Mouse (Mus musculus) adrenal gland, adult 2 months (tissue): ENCODE data around the gene Eif4e3. TPM values are rescaled to one million over a fixed set of nuclear protein-coding genes. Genes with fewer than 3 reads are reported as not detected.

Experiments used
- DNase-seq: peaks from one replicate; pipeline ENCODE4 v3.0.0; 2021
- polyA plus RNA-seq: library from polyadenylated mRNA; depleted of rRNA; stranded (reverse); fragments of >200 nt; gene quantifications from 2 replicates; pipeline ENCODE4 v1.2.3, GENCODE M21; 2012
- total RNA-seq, 2 experiments: library from RNA; stranded (reverse); gene quantifications; 2 replicates each; pipeline ENCODE4 v1.2.3; 2021

Eif4e3 gene
- total and polyA plus RNA-seq, 3 experiments, result 5.4 to 32.6 (median 30.2) TPM

DNA sequence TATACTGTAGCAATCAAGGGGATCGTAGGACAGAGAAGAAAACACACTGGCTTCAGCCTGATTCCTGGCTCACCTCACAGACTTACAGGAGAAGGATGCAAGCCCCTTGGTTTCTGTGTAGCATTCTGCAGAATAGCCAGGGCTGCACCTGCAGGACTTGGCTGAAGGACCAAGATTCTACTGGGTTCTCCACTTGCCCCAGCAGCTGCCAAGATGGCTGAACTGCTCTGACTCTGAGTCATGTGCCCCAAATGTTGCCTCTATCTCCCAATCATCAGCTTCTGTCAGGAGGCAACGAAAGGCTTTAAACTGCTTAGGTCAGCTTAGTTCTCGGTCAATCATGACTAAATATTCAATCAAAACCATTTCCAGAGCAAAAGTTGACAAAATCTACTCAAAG, 42.0 kb downstream of the Eif4e3 start:
- DNase-seq, result no peak

DNA sequence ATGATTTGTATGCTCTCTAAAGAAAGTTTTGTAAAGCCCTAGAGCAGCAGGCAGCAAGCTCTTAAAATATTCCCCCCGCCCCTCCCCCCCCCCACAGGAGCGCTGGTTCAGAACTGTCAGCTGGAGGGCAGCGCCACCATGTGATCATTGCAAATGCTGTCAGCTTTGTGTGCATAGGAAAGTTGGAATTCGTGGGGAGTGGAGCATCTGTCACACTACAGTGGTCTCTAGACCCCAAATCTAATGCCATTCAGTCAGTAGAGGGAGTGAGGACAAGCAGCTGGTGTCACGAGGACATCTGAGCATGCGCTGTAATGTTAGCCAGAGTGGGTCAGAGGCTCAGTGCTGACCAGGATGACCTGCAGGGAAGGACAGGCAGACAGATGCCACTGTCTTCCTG, 42.9 kb downstream of the Eif4e3 start:
- no peak for DNase-seq

DNA sequence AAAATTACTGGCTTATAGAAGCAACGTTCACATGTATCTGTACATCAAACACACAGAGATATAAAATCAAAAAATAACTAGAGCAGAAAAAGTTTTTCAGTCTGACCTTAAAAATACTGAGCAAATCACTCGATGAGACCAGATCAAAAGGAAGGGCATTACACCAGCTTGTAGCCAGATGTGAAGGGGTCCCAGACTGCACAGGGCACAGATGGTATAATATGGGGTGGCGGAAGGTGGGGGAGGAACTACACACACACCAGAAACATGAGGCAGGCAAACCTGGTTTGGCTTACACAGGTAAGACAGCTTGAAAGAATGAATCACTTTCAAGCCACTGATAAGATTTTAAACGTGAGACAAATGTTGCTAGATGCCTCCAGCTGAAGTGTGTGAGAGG, 45.4 kb downstream of the Eif4e3 start:
- no peak for DNase-seq

DNA sequence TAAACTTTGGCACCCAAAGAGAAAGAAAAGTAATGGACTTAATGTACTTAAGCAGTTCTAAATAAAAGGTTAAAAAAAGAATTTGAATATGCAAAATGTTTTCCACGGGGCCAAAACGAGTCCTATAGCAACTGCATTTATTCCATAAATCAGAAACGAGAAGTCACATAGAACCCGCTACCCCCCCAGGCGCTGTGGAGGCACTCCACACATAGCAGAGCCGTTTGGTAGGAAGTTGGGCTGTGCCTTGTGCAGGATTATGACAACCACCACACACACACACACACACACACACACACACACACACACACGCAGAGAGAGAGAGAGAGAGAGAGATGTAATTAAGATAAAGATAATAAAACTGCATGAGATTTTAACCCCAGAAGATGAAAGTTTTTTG, 46.1 kb downstream of the Eif4e3 start:
- DNase-seq, result no peak

DNA sequence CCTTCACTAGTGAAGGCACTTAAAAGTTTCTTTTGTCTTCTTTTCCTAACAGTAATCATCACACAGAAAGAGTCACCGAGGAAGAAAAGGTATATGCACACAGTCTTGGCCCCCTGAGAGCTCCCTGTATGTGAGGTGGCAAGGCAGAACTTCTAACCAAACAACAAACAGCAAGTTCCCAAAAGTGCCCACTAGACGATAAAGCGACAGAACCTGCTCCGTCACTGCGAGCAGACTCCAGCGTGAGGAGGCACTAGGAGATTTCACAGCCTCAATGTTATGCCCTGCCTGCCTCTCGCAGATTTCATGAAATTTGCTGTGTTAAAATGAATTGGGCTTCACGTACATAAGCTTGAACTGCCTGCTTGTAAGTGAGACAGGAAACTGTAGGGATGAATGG, 46.6 kb downstream of the Eif4e3 start:
- no peak for DNase-seq

DNA sequence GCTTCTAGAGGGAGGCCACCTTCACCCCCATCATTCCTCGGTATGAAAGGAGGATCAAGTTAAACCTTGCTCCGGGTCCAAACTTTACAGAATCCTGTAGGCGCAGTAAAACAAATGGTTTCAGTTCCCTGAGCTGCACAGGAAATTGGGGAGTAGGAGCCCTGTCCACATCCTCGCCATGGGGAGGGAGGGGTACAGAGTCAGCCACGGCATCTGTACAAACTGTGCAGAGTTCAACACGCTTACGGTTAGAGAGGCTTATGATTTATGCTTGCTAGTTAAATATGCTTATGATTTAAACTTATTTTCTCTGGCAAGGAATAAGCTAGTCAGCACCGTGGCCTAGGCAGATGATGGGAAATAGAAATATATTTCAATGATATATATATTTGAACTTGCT, 47.1 kb downstream of the Eif4e3 start:
- no peak for DNase-seq

DNA sequence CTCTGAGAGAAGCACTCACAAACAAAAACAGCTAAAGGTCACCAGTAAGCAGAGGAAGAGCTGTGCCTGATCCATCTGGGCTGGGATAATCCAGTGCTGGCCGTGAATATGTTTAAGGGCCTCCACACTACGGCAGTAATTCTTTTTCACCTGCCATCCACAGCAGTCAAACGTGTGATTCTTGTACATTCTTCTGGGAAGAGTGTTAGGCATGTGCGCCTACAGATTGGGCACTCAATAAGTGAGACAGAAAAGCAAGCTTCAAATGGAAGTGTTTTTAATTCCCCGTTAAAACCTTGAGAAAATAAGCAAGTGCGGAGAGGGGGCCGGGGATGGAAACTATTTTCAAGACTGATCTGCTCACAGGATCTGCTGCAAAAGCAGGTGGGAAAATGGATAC, 48.7 kb downstream of the Eif4e3 start:
- DNase-seq, result no peak

DNA sequence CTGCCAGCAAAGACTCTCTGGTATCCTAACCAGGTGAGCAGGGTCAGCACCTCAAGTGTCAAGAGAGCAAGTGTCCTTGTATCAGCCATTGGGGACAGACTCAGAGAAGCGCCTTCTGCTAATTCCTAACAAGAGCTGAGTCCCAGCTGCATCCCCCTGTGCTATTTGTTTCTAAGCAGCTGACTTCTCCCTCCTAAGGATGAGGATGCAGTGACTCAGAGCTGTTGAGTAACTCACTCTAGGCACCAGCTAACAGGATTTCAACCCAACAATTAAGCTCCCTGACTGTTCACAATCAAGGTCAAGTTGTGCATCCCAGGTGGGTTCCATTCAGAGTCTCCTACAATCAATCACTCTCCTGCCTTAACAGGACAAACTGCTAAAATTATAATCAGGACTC, 49.2 kb downstream of the Eif4e3 start:
- no peak for DNase-seq

DNA sequence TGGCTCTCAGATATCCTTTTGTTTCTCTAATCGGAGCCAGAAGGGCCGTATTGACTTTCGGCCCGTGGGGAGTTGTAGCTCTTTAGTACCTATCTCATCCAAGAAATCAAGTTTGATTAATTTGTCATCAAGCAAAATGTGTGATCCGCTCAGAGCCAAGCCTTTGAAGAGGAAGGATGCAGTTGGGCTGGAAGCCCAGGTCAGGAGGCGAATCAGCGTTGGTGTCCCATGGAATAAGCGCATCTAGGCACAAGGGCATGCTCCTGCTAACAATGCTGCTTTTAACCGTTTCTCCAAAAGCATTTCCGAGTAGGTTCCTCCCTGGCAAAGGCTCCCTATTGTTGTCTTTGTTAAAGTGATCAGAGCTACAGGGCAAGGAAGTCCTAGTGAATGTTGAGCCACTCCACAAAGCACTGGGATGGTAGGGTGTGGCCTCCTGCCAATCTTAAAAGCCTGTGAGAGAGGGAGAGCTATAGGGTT, 51.3 kb downstream of the Eif4e3 start:
- DNase-seq, result no peak

DNA sequence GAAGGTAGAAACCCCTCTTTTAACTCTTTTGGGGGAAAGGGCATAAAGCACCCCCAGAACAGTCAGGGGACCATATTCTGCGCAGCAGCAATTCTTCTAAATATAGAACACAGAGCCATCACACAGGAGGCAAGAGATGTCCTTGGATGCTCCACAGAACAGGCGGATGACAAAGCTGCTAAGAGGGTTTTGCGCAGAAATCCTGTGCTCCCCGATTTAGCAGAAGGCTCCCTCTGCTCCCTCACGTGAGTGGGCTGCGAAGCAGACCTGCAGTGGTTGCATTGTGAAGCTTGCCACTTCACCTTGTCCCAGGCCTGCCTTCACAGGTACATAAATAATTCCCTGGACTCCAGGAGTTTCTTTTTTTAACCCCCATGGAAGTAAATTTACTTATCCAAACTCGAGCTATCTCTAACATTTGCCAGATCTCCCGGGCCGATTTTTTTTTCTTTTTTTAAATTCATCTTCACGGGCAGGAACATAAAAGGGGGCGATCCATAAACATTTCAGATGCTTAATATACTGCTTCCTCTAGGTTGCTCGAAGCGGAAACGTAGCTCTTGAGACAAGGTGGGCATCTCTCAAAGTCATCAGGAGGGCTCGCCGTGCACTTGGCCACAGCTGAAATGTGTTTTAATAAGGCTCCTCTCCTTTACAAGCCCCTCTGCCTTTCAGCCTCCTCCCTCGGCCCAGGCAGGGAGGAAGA, 51.9 kb downstream of the Eif4e3 start:
- no peak for DNase-seq

DNA sequence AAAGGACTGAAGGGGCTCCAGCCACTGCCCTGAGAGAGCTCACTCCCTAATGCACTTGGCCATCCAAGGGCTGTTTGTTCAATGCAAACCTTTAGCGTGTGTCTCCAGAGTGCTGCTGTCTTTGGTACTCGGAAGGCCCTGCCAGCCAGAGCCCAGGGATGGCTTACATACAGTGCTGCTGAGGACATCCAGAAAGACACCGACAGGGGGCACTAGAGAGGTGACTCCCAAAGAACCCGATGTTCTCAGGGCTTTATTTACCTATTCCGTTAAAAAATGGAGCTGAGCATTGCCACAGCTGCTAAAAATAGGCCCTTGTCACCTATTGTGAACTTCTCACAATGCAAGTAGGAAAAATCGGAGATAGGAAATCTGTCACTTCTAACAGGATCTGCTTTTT, 54.7 kb downstream of the Eif4e3 start:
- DNase-seq, result no peak

DNA sequence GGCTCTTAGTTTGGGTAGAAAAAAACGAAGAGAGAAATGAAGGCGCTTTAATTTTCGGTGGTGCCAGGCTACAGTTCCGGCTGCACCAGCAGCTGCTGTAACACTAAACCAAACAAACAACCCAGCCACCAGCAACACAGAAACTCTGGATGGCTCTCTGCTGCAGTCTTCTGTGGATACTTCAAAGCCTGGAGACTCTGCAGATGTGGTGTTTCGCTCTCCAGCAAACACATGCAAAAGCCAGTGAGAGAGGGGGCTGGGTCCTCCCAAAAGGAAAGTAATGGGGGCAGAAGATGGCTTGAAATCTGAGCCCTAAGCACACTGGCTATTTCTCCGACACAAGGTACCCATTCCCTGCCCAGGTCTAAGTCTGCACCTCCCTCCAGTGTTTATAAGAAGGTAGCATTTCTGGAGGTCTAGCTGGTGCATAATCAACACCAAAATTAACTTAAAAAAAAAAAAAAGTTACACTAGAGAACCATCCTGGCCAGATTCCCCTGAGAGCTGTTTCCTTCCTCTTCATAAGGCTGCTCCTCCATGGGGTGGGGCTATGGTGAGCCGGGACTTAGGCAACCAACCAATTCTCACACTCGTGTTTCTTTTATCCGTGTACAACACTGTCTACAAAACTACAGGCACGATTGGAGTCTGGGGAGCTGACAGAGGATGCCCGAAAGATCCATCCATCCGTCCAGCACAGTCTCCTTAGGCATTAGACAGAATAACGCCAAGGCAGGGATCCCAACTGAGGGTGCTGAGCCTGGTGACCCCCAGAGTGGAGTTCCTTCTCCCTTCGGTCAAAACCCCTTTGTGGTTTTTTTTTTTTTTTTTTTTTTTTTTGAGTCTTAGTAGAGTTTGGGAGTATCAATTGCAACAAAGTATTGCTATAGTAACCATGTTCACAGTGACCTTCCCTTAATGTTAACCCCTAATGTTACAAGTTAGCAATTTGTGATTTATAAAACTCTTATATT, 55.8 kb downstream of the Eif4e3 start:
- no peak for DNase-seq

DNA sequence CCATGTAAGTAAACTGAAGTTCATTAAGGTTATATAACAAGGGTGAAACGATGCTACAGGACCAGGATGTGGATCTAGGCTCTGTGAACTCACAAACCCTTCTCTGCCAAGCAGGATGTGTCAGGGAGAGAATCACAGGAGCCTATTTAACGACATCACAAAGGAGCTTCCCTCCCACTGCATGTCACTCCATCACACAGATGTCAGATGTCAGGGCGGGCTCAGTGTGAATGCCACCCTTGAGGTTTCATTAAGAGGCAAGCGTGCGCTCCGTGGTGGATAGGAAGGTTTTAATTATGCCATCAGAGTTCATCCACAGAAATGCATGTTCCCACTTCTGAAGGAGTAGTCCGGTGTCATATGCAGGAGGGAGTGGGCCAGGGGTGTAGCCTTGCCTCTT, 60.5 kb downstream of the Eif4e3 start:
- no peak for DNase-seq

DNA sequence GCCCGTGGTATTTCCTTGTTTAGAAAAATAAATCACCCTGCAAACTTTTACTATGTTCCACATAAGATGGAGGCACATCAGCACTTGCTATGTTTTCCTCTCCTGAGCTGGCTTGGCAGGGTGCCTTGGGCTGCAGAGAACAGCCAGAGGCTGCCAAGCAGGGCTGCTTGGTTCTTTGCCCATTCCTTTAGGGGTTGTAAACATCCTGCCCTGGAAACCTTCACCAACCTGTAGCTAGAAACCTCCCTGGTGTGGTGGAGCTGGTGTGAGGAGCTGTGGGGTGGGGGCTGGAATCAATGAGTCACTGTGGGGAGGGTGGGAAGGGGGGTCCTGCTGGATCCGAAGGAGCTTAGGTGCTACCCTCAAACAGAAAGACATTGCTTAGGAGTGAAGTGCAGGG, 61.8 kb downstream of the Eif4e3 start:
- DNase-seq, result no peak

DNA sequence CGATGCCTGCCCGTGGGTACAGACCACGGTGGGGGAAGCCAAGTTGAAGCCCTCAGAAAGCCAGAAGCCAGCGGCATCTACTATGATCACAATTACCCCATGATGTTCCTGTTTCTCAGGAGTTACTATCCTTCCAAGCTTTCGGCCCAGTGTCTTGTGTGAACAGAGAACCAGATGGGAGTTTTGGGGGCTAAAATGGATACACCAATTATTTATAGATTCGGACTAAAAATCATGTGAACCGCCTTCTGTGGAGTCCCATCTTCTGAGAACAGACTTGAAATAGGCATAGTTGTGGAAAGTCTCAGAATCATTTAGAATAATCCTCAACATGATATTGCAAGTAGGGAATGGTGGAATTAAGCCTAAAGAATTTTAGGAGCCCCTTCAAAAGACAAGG, 64.1 kb downstream of the Eif4e3 start:
- DNase-seq, result no peak

DNA sequence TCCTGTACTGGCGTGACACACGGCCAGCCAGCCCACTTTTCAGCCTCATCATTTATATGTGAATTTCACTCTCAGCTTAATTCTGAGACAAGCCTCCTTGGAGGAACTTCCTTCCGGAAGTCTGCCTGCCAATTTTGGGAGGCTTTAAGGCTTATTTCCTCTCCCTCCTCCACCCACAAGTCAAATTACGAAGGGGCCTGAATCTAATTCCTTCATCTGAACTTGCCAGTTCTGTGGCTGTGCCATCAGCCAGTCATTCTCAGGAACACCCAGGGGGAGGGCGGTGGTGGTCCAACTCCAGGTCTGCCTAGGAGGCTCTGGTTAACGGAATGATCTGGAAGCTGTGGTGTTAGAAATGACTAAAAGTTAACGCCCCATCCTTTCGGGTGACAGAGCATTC, 65.7 kb downstream of the Eif4e3 start:
- DNase-seq, result no peak

DNA sequence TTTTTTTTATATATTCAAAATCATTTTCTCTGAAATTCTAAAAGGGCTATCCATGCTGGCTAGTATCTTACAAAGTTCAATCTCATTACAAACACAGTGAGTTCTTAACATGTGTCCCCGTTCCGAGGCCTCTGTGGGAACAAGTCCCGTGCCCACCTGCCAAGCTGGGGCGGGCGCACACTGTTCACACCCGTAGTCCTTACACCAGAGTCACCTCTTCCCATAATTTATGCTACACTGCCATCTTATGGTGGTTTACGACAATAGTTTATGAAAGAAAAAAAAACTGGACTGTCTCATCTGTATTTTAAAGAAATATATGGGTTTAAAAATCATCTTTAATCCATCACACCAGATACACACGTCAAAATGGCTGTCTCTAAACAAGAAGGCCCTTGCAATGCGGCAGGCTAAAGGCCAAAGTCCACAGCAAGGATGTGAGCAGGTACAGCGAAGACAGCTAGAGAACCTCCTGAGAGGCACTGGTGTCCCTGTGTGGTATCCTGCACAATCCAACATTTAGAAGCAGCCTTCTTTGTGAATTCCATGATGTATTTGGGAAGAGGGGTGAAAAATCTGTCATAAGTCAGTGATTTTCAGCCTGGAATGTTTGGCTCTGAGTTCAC, 66.3 kb downstream of the Eif4e3 start:
- DNase-seq, result peak; percentile 35

DNA sequence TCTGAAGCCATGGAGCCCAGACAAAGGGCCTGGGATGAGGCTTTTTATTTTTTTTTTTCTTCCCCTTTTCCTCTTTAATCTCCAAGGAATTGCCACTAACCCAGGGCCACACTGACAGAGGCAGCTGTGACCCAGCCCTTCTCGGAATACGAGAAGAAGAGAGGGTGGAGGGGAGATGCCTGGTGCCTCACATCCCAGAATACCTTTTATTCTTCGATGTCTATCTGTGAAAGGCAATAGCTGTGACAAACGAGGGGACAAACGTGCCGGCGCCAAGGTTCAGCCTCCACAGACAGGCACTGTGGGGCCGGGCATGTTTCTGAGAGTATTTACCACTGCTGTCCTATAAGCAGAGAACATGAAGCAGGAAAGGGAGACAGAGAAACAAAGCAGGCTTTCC, 66.9 kb downstream of the Eif4e3 start:
- no peak for DNase-seq

DNA sequence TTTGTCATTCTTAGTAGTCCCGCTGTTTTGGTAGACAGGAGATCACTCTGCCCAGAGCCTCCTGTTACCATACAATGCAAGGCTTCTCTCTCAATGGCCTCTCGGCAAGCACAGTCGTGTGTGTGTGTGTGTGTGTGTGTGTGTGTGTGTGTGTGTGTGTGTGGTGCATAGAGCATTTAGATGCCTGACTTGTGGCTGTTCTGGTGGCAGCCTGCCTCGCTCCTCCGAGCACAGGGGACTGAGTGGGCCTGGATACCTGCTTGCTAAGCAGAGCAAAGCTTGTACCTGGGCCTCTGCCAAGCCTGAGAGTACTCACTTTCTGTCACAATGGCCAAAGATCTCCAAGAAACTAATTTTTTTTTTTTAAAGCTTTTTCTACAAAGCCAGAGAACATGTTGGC, 67.3 kb downstream of the Eif4e3 start:
- no peak for DNase-seq

DNA sequence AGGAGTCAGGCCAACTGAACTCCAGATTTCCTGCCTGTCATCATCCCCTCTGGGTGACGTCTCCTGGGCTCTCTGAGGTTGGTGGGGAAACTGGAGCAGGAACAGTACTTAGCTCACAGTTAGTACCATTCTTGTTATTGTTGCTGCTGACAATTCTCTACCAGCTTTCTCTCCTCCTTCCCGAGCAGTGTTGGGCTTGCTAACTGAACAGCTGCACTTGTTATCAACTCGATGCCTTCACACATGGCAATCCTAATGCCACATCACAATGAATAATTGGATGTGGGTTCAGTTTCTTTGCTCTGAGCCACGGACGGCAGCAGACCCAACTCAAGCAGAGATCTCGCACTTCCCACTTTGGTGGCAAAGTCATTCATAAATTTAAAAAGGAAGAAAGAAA, 89.5 kb downstream of the Eif4e3 start:
- DNase-seq, result no peak

DNA sequence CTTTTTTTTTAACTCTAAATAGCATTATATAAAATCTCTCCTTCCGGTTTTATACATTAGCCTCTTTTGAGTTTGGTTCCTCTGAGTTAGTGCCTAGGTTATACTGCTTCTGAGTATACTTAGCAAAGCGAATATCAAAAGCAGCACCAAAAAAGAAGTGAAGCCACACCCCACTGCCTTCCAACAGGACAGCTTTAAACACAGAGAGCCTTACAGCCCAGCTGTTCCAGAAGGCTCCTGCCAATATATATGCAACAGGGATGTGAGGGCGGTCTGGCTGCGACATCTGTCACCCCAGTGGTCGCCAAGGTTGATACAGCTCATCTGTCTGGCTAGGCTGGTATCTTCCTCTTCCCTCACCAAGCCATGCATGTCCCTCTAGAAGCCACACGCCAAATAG, 90.9 kb downstream of the Eif4e3 start:
- no peak for DNase-seq
